Mouse (Mus musculus): ENCODE data around the gene Lcp1. TPM values are rescaled to one million over a fixed set of nuclear protein-coding genes. Genes with fewer than 3 reads are reported as not detected.

The Lcp1 gene
- polyA plus RNA-seq, 1 experiment from 2014 or later, result 36.1 TPM

GRCm38 (mm10) chr14:75206307-75206706 is 75.4 kb downstream of the Lcp1 start:
- H3K27ac ChIP-seq (ENCODE audit: poor library complexity, severe bottlenecking), result no peak overlapping the region
- no peak for ATAC-seq (ENCODE audit: insufficient number of reproducible peaks, low FRiP score)
- no peaks in the 10 kb centered on the region for H3K4me1 ChIP-seq (replicated peaks)
- peaks cover 10% of the 10 kb centered on the region; the same call in 1 of the 2 replicates for H3K36me3 ChIP-seq
- WGBS, result 92% methylated on average over 4 of the region's 4 CpGs
- no peak overlapping the region for H3K4me2 ChIP-seq
- no peaks in the 10 kb centered on the region for H3K27me3 ChIP-seq (replicated peaks)
- no peak overlapping the region for H3K9ac ChIP-seq
- peaks cover 5% of the 10 kb centered on the region for H3K9me3 ChIP-seq (replicated peaks)
- no peak overlapping the region for H3K4me3 ChIP-seq

- no peaks in the 10 kb centered on the region for H3K4me1 ChIP-seq (replicated peaks)
- no peak for ATAC-seq (ENCODE audit: insufficient number of reproducible peaks, low FRiP score)
- 0 out of 2 replicates have a peak, but pooled peaks cover 4% of the 10 kb centered on the region for H3K36me3 ChIP-seq
- no peaks in the 10 kb centered on the region for H3K9me3 ChIP-seq (replicated peaks)
- WGBS, result 80% methylated on average over 6 of the region's 6 CpGs
- H3K27ac ChIP-seq (ENCODE audit: poor library complexity, severe bottlenecking), result no peak overlapping the region
- H3K4me3 ChIP-seq, result no peak overlapping the region
- no peak overlapping the region for H3K4me2 ChIP-seq
- H3K27me3 ChIP-seq (replicated peaks), result no peaks in the 10 kb centered on the region
- H3K9ac ChIP-seq, result no peak overlapping the region
Measured at GRCm38 (mm10) chr14:75208572-75209151, 77.8 kb downstream of the Lcp1 start.

DNA sequence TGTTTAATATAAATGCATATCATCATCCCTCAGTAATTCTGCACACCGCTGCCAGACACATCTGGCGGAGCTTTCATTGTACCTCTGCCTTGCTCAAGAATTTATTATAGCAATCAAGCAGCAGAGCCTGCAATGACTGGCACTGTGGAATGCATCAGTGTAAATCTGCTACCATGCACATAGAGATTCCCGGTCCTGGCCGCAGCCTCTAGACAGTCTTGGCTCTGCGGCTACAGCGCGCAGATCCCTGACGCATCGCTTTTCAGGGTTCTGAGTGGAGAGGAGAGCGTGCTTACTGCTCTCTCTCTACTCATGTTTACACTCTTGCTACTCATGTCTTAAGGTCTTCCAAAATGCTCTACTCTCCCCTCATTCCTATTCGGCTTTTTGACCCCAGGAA is 82.9 kb downstream of the Lcp1 start:
- H3K4me1 ChIP-seq (replicated peaks), result no peaks in the 10 kb centered on the region
- 89% methylated on average over 11 of the region's 11 CpGs for WGBS
- ATAC-seq (ENCODE audit: insufficient number of reproducible peaks, low FRiP score), result no peak
- H3K9ac ChIP-seq, result no peak overlapping the region
- 0 out of 2 replicates have a peak, but pooled peaks cover 4% of the 10 kb centered on the region for H3K36me3 ChIP-seq
- H3K4me3 ChIP-seq, result no peak overlapping the region
- H3K9me3 ChIP-seq (replicated peaks), result no peaks in the 10 kb centered on the region
- H3K4me2 ChIP-seq, result no peak overlapping the region
- H3K27me3 ChIP-seq (replicated peaks), result no peaks in the 10 kb centered on the region
- no peak overlapping the region for H3K27ac ChIP-seq (ENCODE audit: poor library complexity, severe bottlenecking)

GRCm38 (mm10) chr14:75218843-75219242 is 87.9 kb downstream of the Lcp1 start:
- no peaks in the 10 kb centered on the region for H3K4me1 ChIP-seq (replicated peaks)
- no peaks in the 10 kb centered on the region for H3K36me3 ChIP-seq
- ATAC-seq (ENCODE audit: insufficient number of reproducible peaks, low FRiP score), result no peak
- no peak overlapping the region for H3K4me2 ChIP-seq
- H3K9ac ChIP-seq, result no peak overlapping the region
- no peak overlapping the region for H3K27ac ChIP-seq (ENCODE audit: poor library complexity, severe bottlenecking)
- no peaks in the 10 kb centered on the region for H3K27me3 ChIP-seq (replicated peaks)
- WGBS, result 91% methylated on average over 2 of the region's 2 CpGs
- H3K9me3 ChIP-seq (replicated peaks), result no peaks in the 10 kb centered on the region
- no peak overlapping the region for H3K4me3 ChIP-seq

DNA sequence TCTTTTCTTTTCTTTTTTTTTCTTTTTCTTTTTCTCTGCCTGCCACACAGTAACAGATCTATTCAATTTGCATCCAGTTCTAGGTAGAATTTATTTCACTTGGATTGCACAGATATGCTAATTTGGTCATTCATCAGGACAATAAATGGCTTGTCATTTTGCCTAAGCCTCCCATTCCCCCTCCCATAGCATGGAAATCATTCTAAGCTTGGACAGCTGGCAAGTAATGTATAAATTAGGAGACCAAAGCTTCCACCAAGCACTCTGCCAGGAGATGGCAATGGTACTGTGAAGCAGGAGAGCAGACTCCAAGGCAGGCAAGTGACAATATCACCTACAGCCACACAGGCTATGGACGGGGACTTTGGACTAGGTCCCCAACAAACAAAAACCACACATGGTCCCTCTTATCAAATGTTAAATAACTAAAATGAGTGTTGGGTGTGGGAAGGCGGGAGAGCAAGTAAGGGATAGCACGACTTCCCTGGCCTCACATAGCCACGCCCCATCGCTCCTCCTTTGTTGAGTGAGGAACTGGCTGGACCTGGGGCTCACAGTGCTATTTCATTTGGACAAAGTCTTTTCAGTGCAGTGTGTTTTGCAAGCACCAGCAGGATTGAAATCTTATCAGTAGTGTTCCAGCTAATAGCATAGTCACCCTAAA is 88.5 kb downstream of the Lcp1 start:
- no peaks in the 10 kb centered on the region for H3K36me3 ChIP-seq
- ATAC-seq (ENCODE audit: insufficient number of reproducible peaks, low FRiP score), result no peak
- H3K9ac ChIP-seq, result no peak overlapping the region
- 74% methylated on average over 5 of the region's 5 CpGs for WGBS
- H3K27me3 ChIP-seq (replicated peaks), result no peaks in the 10 kb centered on the region
- no peaks in the 10 kb centered on the region for H3K9me3 ChIP-seq (replicated peaks)
- H3K4me2 ChIP-seq, result no peak overlapping the region
- no peak overlapping the region for H3K4me3 ChIP-seq
- H3K4me1 ChIP-seq (replicated peaks), result no peaks in the 10 kb centered on the region
- no peak overlapping the region for H3K27ac ChIP-seq (ENCODE audit: poor library complexity, severe bottlenecking)

GRCm38 (mm10) chr14:75222386-75222785 is 91.5 kb downstream of the Lcp1 start:
- 75% methylated on average over 6 of the region's 6 CpGs for WGBS
- Histone ChIP-seq H3K9ac (no peak overlapping the region), H3K4me1 (replicated peaks) (no peaks in the 10 kb centered on the region), H3K27me3 (replicated peaks) (no peaks in the 10 kb centered on the region), H3K27ac (ENCODE audit: poor library complexity, severe bottlenecking) (no peak overlapping the region), H3K4me2 (no peak overlapping the region), H3K4me3 (no peak overlapping the region), H3K9me3 (replicated peaks) (no peaks in the 10 kb centered on the region), H3K36me3 (no peaks in the 10 kb centered on the region; the same call in 1 of the 2 replicates)
- ATAC-seq (ENCODE audit: insufficient number of reproducible peaks, low FRiP score), result no peak

GRCm38 (mm10) chr14:75227453-75228084 is 96.7 kb downstream of the Lcp1 start:
- H3K36me3 ChIP-seq, result no peaks in the 10 kb centered on the region; the same call in 1 of the 2 replicates
- 64% methylated on average over 6 of the region's 6 CpGs for WGBS
- H3K9ac ChIP-seq, result no peak overlapping the region
- no peak overlapping the region for H3K4me2 ChIP-seq
- H3K9me3 ChIP-seq (replicated peaks), result no peaks in the 10 kb centered on the region
- ATAC-seq (ENCODE audit: insufficient number of reproducible peaks, low FRiP score), result no peak
- H3K27ac ChIP-seq (ENCODE audit: poor library complexity, severe bottlenecking), result no peak overlapping the region
- no peaks in the 10 kb centered on the region for H3K27me3 ChIP-seq (replicated peaks)
- no peaks in the 10 kb centered on the region for H3K4me1 ChIP-seq (replicated peaks)
- no peak overlapping the region for H3K4me3 ChIP-seq

DNA sequence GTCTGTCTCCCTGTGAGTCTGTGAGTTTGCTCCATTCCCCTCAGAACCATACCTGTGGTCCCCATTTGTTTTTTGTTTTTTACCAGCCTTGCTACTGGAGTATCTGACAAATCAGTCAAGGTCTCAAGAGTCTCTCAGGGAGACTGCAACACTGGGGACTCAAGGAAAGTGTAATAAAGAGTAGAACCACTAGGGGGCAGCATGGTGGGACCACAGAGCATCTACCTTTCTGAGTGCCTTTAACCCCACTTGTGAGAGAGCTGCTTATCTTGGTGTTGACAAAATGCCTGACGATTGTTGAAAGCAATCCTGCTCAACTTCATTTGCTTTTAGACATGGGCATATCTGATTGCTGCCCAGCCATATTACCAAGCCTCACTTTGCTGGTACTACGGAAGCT is 98.9 kb downstream of the Lcp1 start:
- Histone ChIP-seq H3K9me3 (replicated peaks) (no peaks in the 10 kb centered on the region), H3K36me3 (no peaks in the 10 kb centered on the region; the same call in 1 of the 2 replicates), H3K4me1 (replicated peaks) (no peaks in the 10 kb centered on the region), H3K27me3 (replicated peaks) (no peaks in the 10 kb centered on the region), H3K4me3 (no peak overlapping the region), H3K9ac (no peak overlapping the region), H3K4me2 (no peak overlapping the region), H3K27ac (ENCODE audit: poor library complexity, severe bottlenecking) (no peak overlapping the region)
- peak; percentile 55; the same call in 1 of the 2 replicates for ATAC-seq (ENCODE audit: insufficient number of reproducible peaks, low FRiP score)
- WGBS, result 36% methylated on average over 2 of the region's 2 CpGs

DNA sequence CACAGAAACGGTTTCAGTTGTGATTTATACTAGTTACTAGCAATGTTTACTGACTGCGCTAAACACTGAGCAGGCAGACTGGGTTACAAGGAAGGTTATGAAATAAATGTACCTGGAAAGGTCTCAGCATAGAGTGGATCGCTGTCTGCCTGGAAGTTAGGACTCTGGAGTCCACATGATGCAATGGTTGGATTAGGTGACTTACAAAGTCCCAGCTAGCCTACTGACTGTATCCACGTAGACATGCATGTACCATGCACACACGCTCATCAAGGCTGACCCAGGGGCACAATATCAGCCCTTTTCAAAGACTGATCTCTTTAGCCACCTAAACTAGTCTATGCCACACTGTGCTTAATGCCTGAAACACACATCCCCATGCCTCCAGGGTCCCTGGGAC is 102.2 kb downstream of the Lcp1 start:
- Histone ChIP-seq H3K4me2 (no peak overlapping the region), H3K4me3 (no peak overlapping the region), H3K27me3 (replicated peaks) (no peaks in the 10 kb centered on the region), H3K9me3 (replicated peaks) (no peaks in the 10 kb centered on the region), H3K4me1 (replicated peaks) (no peaks in the 10 kb centered on the region), H3K36me3 (no peaks in the 10 kb centered on the region), H3K9ac (no peak overlapping the region), H3K27ac (ENCODE audit: poor library complexity, severe bottlenecking) (no peak overlapping the region)
- 83% methylated on average over 5 of the region's 5 CpGs for WGBS
- no peak for ATAC-seq (ENCODE audit: insufficient number of reproducible peaks, low FRiP score)

GRCm38 (mm10) chr14:75235552-75235951 is 104.7 kb downstream of the Lcp1 start:
- H3K9me3 ChIP-seq (replicated peaks), result no peaks in the 10 kb centered on the region
- no peak for ATAC-seq (ENCODE audit: insufficient number of reproducible peaks, low FRiP score)
- H3K27me3 ChIP-seq (replicated peaks), result no peaks in the 10 kb centered on the region
- no peak overlapping the region for H3K9ac ChIP-seq
- H3K4me3 ChIP-seq, result no peak overlapping the region
- no peak overlapping the region for H3K4me2 ChIP-seq
- no peaks in the 10 kb centered on the region for H3K4me1 ChIP-seq (replicated peaks)
- 86% methylated on average over 8 of the region's 8 CpGs for WGBS
- H3K27ac ChIP-seq (ENCODE audit: poor library complexity, severe bottlenecking), result no peak overlapping the region
- H3K36me3 ChIP-seq, result no peaks in the 10 kb centered on the region

DNA sequence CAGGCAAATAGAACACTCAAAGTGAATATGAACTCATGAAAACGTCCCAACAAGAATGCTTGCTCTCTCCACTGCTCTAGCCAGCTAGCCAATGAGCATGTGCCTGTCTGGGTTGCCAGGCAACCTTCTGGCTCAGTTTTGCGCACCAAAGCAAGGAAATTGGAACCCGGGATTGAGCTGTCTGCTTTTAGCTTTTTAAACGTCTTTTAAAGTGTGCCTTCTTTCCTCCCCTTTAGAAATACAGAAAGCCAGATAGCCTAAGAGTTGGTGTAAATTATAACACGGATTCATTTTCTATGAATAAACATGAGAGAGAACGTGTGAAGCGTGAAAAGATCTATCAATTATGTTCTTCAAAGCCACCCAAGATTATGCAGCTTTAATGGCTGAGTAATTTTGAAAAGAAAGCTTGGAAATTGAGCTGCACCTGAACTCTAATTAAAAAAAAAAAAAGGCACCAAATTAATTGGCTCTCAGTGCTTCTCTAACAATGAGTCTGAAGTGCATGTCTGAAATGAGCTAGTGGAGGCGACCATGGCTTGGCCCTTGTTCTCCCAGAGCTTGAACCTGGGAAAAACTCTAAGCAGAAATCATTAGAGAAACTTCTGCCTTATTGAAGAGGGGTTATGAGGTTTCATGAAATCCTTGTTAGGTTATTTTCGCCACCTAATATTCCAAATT is 105.2 kb downstream of the Lcp1 start:
- no peaks in the 10 kb centered on the region for H3K36me3 ChIP-seq
- H3K27ac ChIP-seq (ENCODE audit: poor library complexity, severe bottlenecking), result no peak overlapping the region
- no peaks in the 10 kb centered on the region for H3K9me3 ChIP-seq (replicated peaks)
- no peaks in the 10 kb centered on the region for H3K27me3 ChIP-seq (replicated peaks)
- no peaks in the 10 kb centered on the region for H3K4me1 ChIP-seq (replicated peaks)
- H3K9ac ChIP-seq, result no peak overlapping the region
- no peak for ATAC-seq (ENCODE audit: insufficient number of reproducible peaks, low FRiP score)
- no peak overlapping the region for H3K4me3 ChIP-seq
- H3K4me2 ChIP-seq, result no peak overlapping the region
- WGBS, result 65% methylated on average over 9 of the region's 9 CpGs
